Mouse (Mus musculus) mouse embryonic stem cell (cell line): Measurements from ENCODE around the gene Dynlt1b.
"Not testable (repeated sequence)": the region's sequence is repeated elsewhere in the genome, so short reads cannot be mapped to it uniquely, and the experiment has no call there.

Source experiments
- in situ Hi-C, 2 experiments: fragments of 300-500 bp; cut with MboI; formaldehyde crosslinking; loops; 1 replicate in 1 of 2; 3 replicates in 1 of 2; pipeline ENCODE4 v1.14.3; 2019 to 2020; ENCODE audit warnings: low sequenced_read_pairs in 2 of 2, low pct_unique_long_range_greater_than_20kb in 1 of 2, mixed read lengths in 1 of 2; ENCODE audit not compliant: unreplicated experiment in 1 of 2

The Dynlt1b gene

DNA sequence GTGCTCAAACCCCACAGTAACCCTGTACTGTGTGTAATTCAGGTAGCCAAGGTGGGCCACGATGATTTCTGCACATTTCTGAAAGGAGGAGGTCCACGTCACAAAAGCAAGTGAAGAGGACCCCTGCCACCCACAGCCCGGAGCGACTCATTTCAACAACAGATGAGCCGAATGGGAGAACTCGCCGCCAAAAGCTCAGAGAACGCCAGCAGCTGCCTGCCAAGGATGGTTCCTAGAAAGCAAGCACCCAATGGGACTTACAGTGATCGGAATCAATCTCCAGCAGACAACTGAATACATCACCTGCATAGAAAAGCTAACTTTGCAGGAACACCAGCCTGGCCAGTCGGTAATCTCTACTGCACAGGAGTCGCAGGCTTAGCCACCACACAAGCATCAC is 22.8 kb downstream of the Dynlt1b start:
- in situ Hi-C loops: not testable (repeated sequence)

DNA sequence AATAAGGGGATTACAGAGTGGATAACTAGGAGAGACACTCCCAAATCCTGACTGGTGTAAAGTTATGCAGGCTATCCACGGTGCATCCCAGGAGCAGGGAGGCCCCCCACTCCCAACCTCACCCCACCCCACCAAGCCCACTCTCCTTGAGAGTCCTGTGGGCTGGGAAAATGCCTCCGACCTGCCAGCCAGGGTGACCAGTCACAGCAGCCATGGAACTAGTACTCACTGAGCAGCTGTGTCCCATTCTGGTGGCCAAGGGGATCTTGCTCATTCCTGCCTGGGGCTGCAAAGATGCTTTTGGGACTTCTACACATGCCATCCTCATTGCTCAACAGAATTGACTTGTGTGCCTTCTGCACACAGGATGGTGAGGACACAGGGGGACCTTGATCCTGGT is 24.8 kb downstream of the Dynlt1b start:
- in situ Hi-C loops: not testable (repeated sequence)

GRCm38 (mm10) chr17:6455883-6456282 is 26.0 kb downstream of the Dynlt1b start:
- in situ Hi-C loops: not testable (repeated sequence)

DNA sequence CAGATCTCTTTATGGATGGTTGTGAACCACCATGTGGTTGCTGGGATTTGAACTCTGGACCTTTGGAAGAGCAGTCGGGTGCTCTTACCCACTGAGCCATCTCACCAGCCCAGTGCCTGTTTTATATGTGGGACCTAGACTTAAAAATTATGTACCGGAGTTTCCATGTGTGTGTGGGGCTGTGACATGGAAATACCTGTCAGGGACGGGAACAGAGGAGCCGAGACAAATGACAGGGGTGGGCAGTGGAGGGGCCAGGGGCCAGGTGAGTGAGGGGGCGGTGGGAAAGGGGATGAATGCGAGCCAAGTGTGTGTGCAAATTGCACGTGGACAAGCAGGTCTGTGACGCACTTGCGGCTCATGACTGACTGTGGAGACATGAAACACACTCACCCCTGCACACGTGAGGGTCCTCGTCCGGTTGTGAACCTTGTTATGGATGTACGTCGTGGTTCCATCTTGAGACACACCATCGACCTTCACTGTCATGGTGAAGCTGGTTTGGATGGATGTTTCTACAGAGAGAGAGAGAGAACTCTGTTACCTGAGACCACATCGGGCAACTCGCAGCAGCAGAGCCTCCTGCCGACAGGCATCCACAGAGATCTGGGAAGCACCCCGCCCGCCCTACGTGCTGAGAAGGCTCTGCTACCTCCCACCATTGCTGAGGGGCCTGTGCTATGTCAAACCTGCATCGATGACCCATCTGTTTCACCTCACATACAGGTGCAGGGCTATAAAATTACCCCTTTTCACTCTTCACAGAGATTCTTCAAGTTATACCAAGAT is 26.9 kb downstream of the Dynlt1b start:
- in situ Hi-C loops: not testable (repeated sequence)

- in situ Hi-C loops: not testable (repeated sequence)
Observed at GRCm38 (mm10) chr17:6461083-6461595, 31.2 kb downstream of the Dynlt1b start.

GRCm38 (mm10) chr17:6465735-6466134 is 35.8 kb downstream of the Dynlt1b start:
- in situ Hi-C loops: not testable (repeated sequence)

- in situ Hi-C loops: not testable (repeated sequence)
Observed at GRCm38 (mm10) chr17:6467638-6468461, 37.9 kb downstream of the Dynlt1b start.

DNA sequence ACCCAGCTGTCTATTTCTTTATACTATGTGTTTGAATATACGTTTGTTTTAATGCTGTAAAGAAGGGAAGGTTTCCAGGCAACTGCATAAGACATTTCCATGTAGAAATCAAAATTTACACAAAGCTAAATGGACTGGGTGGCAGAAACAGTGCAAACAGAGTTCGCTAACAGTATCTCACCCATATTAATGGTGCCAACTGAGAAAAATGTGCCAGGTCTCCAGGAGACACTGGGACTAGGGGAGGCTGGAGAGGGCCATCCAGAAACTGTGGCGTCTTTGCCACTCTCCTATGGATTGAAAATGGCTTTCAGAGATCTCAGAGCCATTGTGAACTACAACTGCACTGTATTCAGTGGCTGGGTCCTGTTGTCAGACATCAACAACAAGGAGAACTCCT is 40.1 kb downstream of the Dynlt1b start:
- in situ Hi-C loops: not testable (repeated sequence)

DNA sequence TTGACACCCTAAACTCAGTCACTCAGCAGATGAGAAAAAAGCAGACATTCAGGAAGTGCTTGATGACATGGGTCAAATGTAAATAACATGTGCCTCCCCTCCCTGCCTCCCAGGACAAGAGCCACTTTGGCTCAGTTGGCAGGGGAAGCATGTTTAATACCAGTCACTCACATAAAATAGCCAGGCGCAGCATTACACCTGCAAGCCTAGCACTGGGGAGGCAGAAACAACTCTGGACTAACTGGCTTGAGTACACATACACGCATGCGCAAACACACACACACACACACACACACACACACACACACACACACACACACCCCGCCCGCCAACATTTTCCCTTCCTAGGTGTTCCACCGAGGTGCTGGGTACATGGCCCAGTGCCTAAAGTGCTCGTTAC is 40.8 kb downstream of the Dynlt1b start:
- in situ Hi-C loops: not testable (repeated sequence)

DNA sequence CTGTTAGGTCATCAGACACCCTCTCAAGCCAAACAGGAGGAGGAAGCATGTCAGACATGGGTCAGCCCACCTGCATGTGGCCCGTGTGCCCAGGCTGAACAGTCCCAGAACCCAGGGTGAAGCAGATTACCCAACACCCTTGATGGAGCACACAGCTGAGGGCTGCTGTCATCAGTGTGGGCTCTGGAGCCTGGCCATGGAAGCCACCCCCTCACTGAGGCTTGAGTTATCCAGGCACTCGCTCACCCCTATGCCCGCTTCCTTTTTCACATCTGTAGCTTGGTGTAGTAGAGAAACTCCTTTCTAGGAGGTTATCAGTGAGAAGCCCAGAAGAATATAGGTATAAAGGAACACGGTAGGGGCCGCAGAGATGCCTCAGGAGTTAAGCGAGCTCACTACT is 45.4 kb downstream of the Dynlt1b start:
- in situ Hi-C loops: not testable (repeated sequence)

GRCm38 (mm10) chr17:6475913-6476312 is 46.0 kb downstream of the Dynlt1b start:
- in situ Hi-C loops: not testable (repeated sequence)

DNA sequence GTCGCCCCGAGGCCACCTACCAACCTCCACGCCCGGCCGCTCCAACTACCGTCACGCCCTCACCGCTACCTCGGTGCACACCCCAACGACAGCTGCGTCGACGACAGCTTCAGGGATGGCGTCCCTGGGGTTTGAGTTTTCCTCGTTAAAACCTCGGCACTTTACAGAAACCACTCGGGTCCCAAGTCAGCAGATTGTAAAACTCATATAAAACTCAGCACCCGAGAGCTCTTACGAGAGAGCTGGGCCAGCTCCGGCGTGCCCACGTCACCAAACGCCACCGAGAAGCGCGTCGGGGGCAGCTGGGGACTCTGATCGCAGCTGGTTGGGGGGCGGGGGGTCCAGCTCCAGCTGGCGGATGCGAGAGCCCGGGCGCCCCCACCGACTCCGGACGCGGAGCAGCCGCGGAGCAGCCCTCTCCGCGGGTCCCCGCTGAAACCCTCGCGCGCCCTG is 46.6 kb downstream of the Dynlt1b start:
- in situ Hi-C loops: not testable (repeated sequence)

DNA sequence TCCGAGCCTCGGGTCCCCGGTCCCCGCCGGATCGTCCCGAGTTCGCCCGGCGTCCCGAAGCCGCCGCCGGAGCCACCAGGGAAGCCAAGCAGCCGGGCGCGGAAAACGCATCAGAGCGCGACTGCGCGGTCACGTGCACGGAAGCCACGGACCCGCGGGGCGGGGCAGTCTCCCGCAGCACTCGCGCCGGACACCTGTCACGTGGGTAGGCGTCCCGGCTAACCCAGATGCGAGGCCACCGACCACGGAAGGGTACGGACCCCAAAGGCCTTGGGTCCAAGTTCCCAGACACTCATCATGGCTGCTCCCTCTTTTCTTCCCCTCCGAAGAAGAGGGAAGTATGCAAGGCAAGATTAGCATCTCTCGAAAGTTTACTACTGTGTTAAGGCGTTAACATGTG is 47.1 kb downstream of the Dynlt1b start:
- in situ Hi-C loops: not testable (repeated sequence)

GRCm38 (mm10) chr17:6480855-6481589 is 51.1 kb downstream of the Dynlt1b start:
- in situ Hi-C loops: not testable (repeated sequence)

- in situ Hi-C loops: not testable (repeated sequence)
Observed at GRCm38 (mm10) chr17:6481590-6481963, 51.7 kb downstream of the Dynlt1b start.

DNA sequence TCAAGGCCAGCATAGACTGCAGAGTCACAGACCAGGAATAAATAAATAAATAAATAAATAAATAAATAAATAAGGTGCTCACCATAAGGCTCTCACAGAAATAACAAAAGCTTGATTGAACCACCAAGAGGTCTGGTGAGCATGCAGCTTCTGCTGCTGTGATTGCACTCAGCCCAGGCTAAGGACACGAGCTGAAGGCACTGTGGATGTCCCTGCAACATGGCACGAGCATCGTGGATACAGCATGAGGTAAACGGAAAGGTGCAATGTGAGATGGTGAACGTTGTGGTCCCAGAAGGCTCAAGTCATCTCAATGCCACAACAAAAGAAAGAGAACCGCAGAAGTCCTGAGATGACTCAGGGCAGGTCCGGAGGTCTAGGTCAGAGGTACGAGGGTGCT is 52.3 kb downstream of the Dynlt1b start:
- in situ Hi-C loops: not testable (repeated sequence)
